Mouse (Mus musculus) hindbrain, embryonic 16.5 days (tissue): ENCODE results near the gene Gm4141. TPM values are rescaled to one million over a fixed set of nuclear protein-coding genes. Genes with fewer than 3 reads are reported as not detected.
"Not testable (repeated sequence)": the region's sequence is repeated elsewhere in the genome, so short reads cannot be mapped to it uniquely, and the experiment has no call there.

Source experiments
- ATAC-seq: fragments of 200-750 bp; cut with Nextera tagmentation; 2 replicates; pipeline ENCODE4 v1.8.0; 2017; ENCODE audit warnings: moderate TSS enrichment, moderate library complexity
- H3K27ac ChIP-seq: fragments of 300-500 bp; sonication (generic); 2 replicates; pipeline ENCODE4 v1.5.1; 2014; ENCODE audit warnings: low read depth, mild to moderate bottlenecking, control low read depth, low read length, moderate library complexity
- H3K27me3 ChIP-seq: fragments of 300-500 bp; sonication (generic); replicated peaks from 2 replicates; pipeline ENCODE4 v1.6.1; 2014; ENCODE audit warnings: low read length; ENCODE audit not compliant: control insufficient read depth, insufficient read depth
- H3K36me3 ChIP-seq: fragments of 300-500 bp; sonication (generic); 2 replicates; pipeline ENCODE4 v1.6.1; 2014; ENCODE audit warnings: mild to moderate bottlenecking, low read length, moderate library complexity, mixed read lengths; ENCODE audit not compliant: control insufficient read depth, insufficient read depth
- H3K4me1 ChIP-seq: fragments of 300-500 bp; sonication (generic); 2 replicates; pipeline ENCODE4 v1.6.1; 2014; ENCODE audit warnings: low read depth, low read length; ENCODE audit not compliant: control insufficient read depth, insufficient read depth
- H3K4me2 ChIP-seq: fragments of 300-500 bp; sonication (generic); 2 replicates; pipeline ENCODE4 v1.6.1; 2014; ENCODE audit warnings: mild to moderate bottlenecking, low read length, control low read depth, moderate library complexity
- H3K4me3 ChIP-seq: fragments of 300-500 bp; sonication (generic); 2 replicates; pipeline ENCODE4 v1.5.1; 2014; ENCODE audit warnings: mild to moderate bottlenecking, low read length, control low read depth, moderate library complexity
- H3K9ac ChIP-seq: fragments of 300-500 bp; sonication (generic); 2 replicates; pipeline ENCODE4 v1.6.1; 2014; ENCODE audit warnings: low read depth, mild to moderate bottlenecking, control low read depth, low read length, moderate library complexity
- H3K9me3 ChIP-seq: fragments of 300-500 bp; sonication (generic); 2 replicates; pipeline ENCODE4 v1.6.1; 2014; ENCODE audit warnings: mild to moderate bottlenecking, low read length, moderate library complexity; ENCODE audit not compliant: control insufficient read depth
- WGBS: fragments of 180-500 bp; shearing (Covaris S2); extraction: QIAGEN DNeasy Blood & Tissue Kit; methylation state at CpG from one replicate; pipeline ENCODE4 v1.1.7; 2014; 5-methylcytosine and 5-hydroxymethylcytosine counted together
- polyA plus RNA-seq: library from polyadenylated mRNA; unstranded; fragments of >200 nt; fragmentation: Nextera tagmentation; extraction: Ambion mirVana; gene quantifications from 2 replicates; pipeline ENCODE4 v1.2.1, GENCODE M21; 2015

Gm4141 gene
- polyA plus RNA-seq = not detected in 2 replicates

GRCm38 (mm10) chr7:20576141-20576540 is at the start of gene Gm4141:
TSS of gene Gm4141 (minus strand) at chr7:20576241.
- no CpG with 5 or more reads among the region's 3 CpGs for WGBS
- H3K9ac ChIP-seq, H3K27me3 ChIP-seq, H3K27ac ChIP-seq, ATAC-seq, H3K4me2 ChIP-seq, H3K36me3 ChIP-seq, H3K4me1 ChIP-seq, H3K4me3 ChIP-seq, H3K9me3 ChIP-seq: not testable (repeated sequence)

GRCm38 (mm10) chr7:20598921-20599320 is 22.9 kb upstream of the Gm4141 start, which contains the start of gene Gm4513:
TSS of gene Gm4513 (minus strand) at chr7:20599021.
- not testable (repeated sequence) for ATAC-seq, H3K4me2 ChIP-seq, H3K9ac ChIP-seq, H3K4me1 ChIP-seq, H3K27me3 ChIP-seq, H3K36me3 ChIP-seq, H3K27ac ChIP-seq, H3K9me3 ChIP-seq, H3K4me3 ChIP-seq
- WGBS = 77% methylated on average over 3 of the region's 5 CpGs

GRCm38 (mm10) chr7:20545657-20546056 is 30.4 kb downstream of the Gm4141 start, which contains the start of gene Gm5726:
TSS of gene Gm5726 (minus strand) at chr7:20545757.
- H3K9me3 ChIP-seq, H3K27me3 ChIP-seq, H3K4me2 ChIP-seq, H3K36me3 ChIP-seq, ATAC-seq, H3K27ac ChIP-seq, H3K4me1 ChIP-seq, H3K9ac ChIP-seq, H3K4me3 ChIP-seq: not testable (repeated sequence)
- no CpG with 5 or more reads among the region's 1 CpGs for WGBS

- not testable (repeated sequence) for H3K36me3 ChIP-seq, H3K27me3 ChIP-seq, H3K4me1 ChIP-seq, H3K4me2 ChIP-seq, H3K9ac ChIP-seq, H3K9me3 ChIP-seq, H3K4me3 ChIP-seq, ATAC-seq, H3K27ac ChIP-seq
- no CpG with 5 or more reads among the region's 3 CpGs for WGBS
Measured at GRCm38 (mm10) chr7:20533537-20533936, 42.5 kb downstream of the Gm4141 start, which contains the start of gene Vmn1r104. TSS of gene Vmn1r104 (plus strand) at chr7:20533837.

Other genes starting within 250 kb of the Gm4141 start
- not detected in 2 replicates for gene Gm4133, start 242.2 kb downstream of the Gm4141 start, polyA plus RNA-seq
- not detected in 2 replicates for gene Gm5728, start 200.8 kb downstream of the Gm4141 start, polyA plus RNA-seq
- gene Vmn1r100, start 158.3 kb downstream of the Gm4141 start, polyA plus RNA-seq = not detected in 2 replicates
- gene Vmn1r101, start 133.6 kb downstream of the Gm4141 start, polyA plus RNA-seq = not detected in 2 replicates
- gene Gm10670, start 101.3 kb downstream of the Gm4141 start, polyA plus RNA-seq = not detected in 2 replicates
- not detected in 2 replicates for gene Vmn1r103, start 65.7 kb downstream of the Gm4141 start, polyA plus RNA-seq
- not detected in 2 replicates for gene Vmn1r104, start 42.4 kb downstream of the Gm4141 start, polyA plus RNA-seq
- not detected in 2 replicates for gene Gm5726, start 30.5 kb downstream of the Gm4141 start, polyA plus RNA-seq
- not detected in 2 replicates for gene Gm4513, start 22.8 kb upstream of the Gm4141 start, polyA plus RNA-seq
- gene Vmn1r107, start 92.7 kb upstream of the Gm4141 start, polyA plus RNA-seq = not detected in 2 replicates
- not detected in 2 replicates for gene Vmn1r111, start 127.0 kb upstream of the Gm4141 start, polyA plus RNA-seq
- not detected in 2 replicates for gene Gm10668, start 154.4 kb upstream of the Gm4141 start, polyA plus RNA-seq
- not detected in 2 replicates for gene Vmn1r112, start 194.9 kb upstream of the Gm4141 start, polyA plus RNA-seq
- gene Vmn1r113, start 211.0 kb upstream of the Gm4141 start, polyA plus RNA-seq = not detected in 2 replicates
- not detected in 2 replicates for gene Vmn1r114, start 235.9 kb upstream of the Gm4141 start, polyA plus RNA-seq